Mouse (Mus musculus): ENCODE results near the gene Sacs.

GRCm38 (mm10) chr14:61172548-61173158, 34.4 kb downstream of the Sacs start:
- peak; percentile 65 for TF ChIP-seq MAX (IDR thresholded peaks at IDR 0.05)
- no peak for TF ChIP-seq CTCF (IDR thresholded peaks at IDR 0.05; ENCODE audit: control insufficient read depth, insufficient read depth, insufficient read length)
- no peak for TF ChIP-seq USF1 (IDR thresholded peaks at IDR 0.05; ENCODE audit: low read depth)
- no peak for TF ChIP-seq CEBPB (IDR thresholded peaks at IDR 0.05; ENCODE audit: low read depth)

Data from C2C12 (cell line).